Mouse (Mus musculus) yolk sac, embryonic 10.5 days (tissue): ENCODE measurements around the gene Actn1.

ENCODE experiments used
- DNase-seq: peaks from one replicate; pipeline ENCODE4 v3.0.0-alpha.2; 2017; ENCODE audit warnings: low spot score

The Actn1 gene

DNA sequence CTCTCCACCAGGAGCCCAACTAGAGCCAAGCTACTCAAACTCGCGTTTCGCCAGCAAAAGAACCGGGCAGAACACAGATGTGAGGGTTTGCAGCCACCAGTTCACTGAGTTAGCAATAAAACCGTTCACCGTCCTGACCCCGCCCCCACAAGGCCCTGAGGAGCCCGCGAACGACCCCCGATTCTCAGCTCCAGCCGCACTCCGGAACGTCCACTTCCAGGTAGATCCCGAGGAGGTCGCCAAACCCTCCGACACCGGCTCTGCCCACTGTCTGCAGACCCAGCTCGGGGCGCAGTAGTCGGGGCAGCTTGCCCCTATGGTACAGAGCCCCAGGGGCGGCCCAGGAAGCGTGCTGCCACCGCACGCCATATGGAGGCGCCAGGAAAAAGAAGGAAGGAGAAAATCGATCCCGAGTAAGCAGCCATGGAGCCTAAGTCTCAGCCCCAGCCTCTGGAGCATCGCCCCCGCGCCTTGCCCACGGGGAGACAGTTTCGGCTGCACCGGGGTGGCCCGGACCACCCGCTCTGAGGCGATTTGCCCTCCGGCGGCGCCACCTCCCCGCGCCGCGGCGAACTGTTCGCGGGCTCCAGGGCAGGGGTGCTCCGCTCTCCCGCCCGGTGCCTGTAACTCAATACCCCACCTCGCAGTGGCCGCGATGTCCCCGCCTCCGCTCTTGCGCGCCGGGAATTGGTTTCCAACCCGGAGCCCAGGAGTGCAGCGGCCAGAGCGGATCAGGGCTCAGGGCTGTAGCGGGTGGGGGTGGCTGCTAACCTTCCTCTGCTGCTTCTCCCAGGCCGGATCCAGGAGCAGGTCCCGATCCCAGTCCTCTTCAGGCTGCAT, 735 bp downstream of the Actn1 start:
- DNase-seq: peak; percentile 81

GRCm38 (mm10) chr12:80258520-80259215, 1.5 kb downstream of the Actn1 start:
- no peak for DNase-seq

DNA sequence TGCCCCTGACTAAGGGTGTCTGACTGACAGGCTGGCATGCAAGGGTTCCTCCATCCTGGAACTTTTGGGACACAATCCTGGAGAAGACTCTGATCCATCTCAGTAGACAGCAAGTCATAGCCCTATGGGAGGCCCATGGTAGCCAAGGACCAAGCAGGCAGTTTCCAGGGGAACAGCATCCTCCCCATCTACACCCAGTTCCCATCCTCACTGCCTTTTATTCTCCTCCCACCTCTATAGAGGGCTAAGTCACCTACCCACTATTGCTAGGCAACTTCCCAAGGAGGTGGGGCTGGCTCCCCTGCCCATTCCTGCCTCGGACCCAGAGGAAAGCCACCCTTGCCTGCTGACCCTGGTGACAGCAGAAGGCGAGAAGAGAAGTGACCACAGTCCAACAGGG, 8.2 kb downstream of the Actn1 start:
- no peak for DNase-seq

GRCm38 (mm10) chr12:80251554-80251953, 8.6 kb downstream of the Actn1 start:
- DNase-seq: no peak

GRCm38 (mm10) chr12:80249539-80249938, 10.6 kb downstream of the Actn1 start:
- no peak for DNase-seq

GRCm38 (mm10) chr12:80247067-80247466, 13.1 kb downstream of the Actn1 start:
- no peak for DNase-seq

- DNase-seq: no peak
Measured at GRCm38 (mm10) chr12:80246505-80246904, 13.7 kb downstream of the Actn1 start.

DNA sequence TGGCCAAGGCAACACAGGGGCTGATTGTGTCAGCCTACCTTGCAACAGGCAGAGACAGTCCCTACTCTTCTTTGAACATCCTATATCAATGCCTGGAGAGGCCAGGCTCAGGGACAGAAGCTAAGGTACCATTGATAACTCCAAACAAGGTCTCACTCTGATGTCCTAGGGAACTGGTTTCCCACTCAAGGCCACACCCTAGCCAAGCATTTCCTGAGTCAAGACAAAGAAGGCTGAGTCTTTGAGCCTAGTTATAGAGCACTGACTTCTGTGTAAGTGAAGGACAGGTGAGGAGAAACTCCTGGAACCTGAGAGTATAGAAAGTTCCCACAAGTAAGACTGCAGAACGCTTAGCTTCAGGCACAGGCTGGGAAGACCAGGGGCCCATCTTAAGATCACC, 15.4 kb downstream of the Actn1 start:
- DNase-seq: no peak

GRCm38 (mm10) chr12:80244127-80244526, 16.0 kb downstream of the Actn1 start:
- DNase-seq: no peak

- DNase-seq: no peak
Measured at GRCm38 (mm10) chr12:80243335-80243734, 16.8 kb downstream of the Actn1 start.

DNA sequence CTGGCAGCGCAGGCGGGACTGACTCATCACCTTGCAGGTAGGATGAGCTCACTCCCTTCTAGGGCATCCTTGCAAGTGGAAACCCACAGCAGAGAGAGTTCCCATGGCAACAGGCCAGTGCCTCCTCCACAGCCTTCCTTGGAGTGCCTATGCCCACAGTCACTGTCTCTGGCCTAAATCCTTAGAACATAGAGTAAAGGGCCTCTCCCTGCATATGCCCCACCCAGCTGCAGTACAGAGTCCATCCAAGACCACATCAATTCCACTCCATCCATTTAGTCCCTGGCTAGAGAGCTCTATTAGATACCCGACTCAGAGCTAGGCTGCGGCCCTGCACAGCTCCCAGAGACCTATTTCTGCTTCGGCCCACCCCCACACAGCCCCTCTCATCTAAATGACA, 20.7 kb downstream of the Actn1 start:
- no peak for DNase-seq

- no peak for DNase-seq
Measured at GRCm38 (mm10) chr12:80238523-80238922, 21.6 kb downstream of the Actn1 start.

DNA sequence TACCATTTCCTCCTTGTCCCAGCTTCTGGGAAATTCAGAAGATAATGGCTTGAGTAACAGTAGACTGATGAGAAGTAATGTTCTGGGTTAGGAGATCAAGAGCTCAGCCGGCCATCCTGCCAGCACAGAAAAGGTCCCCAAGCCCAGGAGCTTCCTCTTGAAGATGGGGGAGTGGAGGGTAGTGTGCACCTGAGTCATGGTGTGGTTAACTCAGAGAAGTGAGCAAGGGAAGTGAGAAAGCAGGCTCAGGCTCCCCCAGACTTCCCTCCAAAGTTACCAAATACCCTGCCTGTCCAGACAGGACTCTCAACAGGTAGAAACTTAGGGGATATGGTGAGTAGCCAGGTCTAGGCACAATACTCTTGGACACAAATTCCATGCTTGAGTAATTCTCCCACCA, 24.9 kb downstream of the Actn1 start:
- no peak for DNase-seq

GRCm38 (mm10) chr12:80234226-80234625, 25.9 kb downstream of the Actn1 start:
- DNase-seq: no peak

GRCm38 (mm10) chr12:80232840-80233218, 27.3 kb downstream of the Actn1 start:
- no peak for DNase-seq

DNA sequence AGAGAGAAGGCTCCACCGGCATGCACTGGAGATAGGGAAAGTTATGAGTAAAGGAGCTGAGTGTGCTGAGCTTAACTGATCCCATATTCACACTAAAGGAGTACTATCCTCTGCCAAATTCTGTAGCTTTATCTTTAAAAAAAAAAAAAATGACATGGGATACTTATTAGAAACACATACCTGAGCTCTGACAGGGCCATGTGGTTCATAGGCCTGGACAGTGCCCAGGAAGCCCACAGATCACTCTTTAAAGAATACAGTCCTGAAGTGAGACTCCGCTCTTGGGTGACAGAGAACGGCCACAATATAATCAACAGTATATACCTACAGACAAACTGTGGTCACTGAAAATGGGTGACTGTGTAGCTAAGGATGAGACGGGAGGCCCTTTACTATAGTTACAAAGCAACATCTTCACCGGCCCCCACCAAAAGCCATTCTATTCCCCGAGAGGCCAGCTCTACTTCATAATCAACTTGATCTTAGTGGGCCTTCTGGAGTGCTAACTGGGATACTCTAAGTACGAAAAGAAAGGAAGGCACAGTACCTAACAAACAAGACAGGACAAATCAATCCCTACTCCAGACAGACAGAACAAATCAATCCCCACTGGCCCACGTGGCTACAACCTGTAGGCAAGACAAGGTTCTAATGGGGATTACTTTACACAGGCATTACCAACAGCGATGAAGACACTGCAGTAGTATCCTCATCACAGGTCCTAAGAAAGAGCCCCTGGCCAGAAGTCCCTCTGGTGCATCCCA, 27.9 kb downstream of the Actn1 start:
- no peak for DNase-seq

DNA sequence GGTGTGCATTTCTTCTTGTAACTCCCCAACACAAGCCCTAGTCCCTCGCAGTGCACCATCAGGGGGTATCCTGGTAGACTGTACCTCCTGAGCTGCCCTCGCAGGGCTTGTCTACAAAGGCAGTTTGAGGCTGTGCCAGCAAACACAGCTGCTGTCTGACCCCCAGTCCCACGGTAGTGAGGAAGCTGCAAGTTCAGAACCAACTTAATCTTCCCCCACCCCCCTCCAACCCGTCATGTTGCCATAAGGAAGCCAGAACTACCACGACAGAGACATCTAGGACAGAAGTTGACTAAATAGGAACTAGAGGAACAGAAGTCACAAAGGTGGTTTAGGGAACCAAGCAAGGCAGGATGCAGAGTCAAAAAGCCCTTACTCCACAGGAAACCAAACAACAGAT, 28.9 kb downstream of the Actn1 start:
- DNase-seq: no peak

DNA sequence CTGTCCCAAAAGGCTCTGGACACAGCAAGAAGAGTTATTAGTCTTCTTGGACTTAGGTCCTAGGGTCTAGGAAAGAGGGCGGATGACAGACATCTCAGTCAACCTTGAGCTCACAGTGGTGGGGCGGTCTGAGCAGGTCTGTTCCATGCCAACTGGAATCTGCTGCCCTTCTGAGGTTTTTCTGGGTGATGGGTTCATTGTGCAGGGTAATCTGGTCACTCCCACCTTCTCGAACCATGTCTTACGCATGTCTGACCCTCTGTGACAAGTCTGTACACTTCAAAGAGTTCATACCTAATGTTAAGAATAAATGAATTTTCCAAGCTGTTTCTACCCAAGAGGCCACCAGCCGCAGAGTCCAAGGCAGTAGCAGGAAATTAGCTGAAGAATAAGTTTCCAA, 29.3 kb downstream of the Actn1 start:
- DNase-seq: peak; percentile 35

- peak; percentile 87 for DNase-seq
Measured at GRCm38 (mm10) chr12:80230111-80230700, 30.0 kb downstream of the Actn1 start.

- no peak for DNase-seq
Measured at GRCm38 (mm10) chr12:80229010-80229800, 31.0 kb downstream of the Actn1 start.

GRCm38 (mm10) chr12:80228356-80228755, 31.8 kb downstream of the Actn1 start:
- no peak for DNase-seq

DNA sequence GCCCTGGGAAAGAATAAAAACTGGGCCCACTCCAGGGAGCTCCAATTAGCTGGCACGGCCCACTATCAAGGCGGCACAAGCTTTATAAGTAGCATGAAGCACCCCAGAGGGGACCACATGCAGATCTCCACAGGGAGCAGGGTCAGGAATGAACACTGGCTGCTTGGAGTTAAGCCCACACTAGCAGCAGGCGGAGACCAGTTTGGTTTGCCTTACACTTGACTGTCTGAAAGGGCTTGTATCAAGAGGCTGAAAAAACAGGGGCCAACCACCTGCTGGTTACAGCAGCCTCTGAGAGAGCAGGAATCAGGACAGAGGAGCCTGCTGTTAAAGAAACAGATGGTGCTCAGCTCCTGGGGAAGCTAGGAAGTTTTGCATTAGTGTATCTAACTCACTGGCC, 32.3 kb downstream of the Actn1 start:
- no peak for DNase-seq
